Mouse (Mus musculus) small intestine, adult 2 months (tissue): Measurements from ENCODE around the gene Krtap19-9b.

Source experiments
- CTCF ChIP-seq: fragments of 200-500 bp; IDR thresholded peaks from 2 replicates; pipeline ENCODE4 v1.5.1; 2012; ENCODE audit warnings: low read depth, mild to moderate bottlenecking, control low read depth, inconsistent platforms, low read length, moderate library complexity, mixed read lengths; ENCODE audit not compliant: insufficient replicate concordance, insufficient read length; ENCODE audit errors: extremely low read depth
- POLR2A ChIP-seq: fragments of 200-500 bp; IDR thresholded peaks from 2 replicates; pipeline ENCODE4 v1.6.1; 2012; ENCODE audit warnings: low read depth, mild to moderate bottlenecking, control low read depth, inconsistent platforms, low read length, moderate library complexity

GRCm38 (mm10) chr16:88896357-88896756 is 35.7 kb downstream of the Krtap19-9b start, which contains the start of gene Krtap19-5:
- no peak for TF ChIP-seq CTCF
- TF ChIP-seq POLR2A = no peak
